Mouse (Mus musculus) embryonic facial prominence, embryonic 13.5 days (tissue): ENCODE results near the gene Nfatc2. TPM values are rescaled to one million over a fixed set of nuclear protein-coding genes. Genes with fewer than 3 reads are reported as not detected.

Source experiments
- ATAC-seq: fragments of 200-750 bp; cut with Nextera tagmentation; 2 replicates; pipeline ENCODE4 v1.8.0; 2017; ENCODE audit warnings: low read depth; ENCODE audit not compliant: insufficient number of reproducible peaks, insufficient read depth, low FRiP score, low TSS enrichment
- H3K27ac ChIP-seq: fragments of 300-500 bp; sonication (generic); 2 replicates; pipeline ENCODE4 v1.5.1; 2015; ENCODE audit warnings: moderate library complexity, mild to moderate bottlenecking, inconsistent platforms
- H3K27me3 ChIP-seq: fragments of 300-500 bp; sonication (generic); 2 replicates; pipeline ENCODE4 v1.6.1; 2015; ENCODE audit warnings: mild to moderate bottlenecking, inconsistent platforms
- H3K36me3 ChIP-seq: fragments of 300-500 bp; sonication (generic); 2 replicates; pipeline ENCODE4 v1.6.1; 2015; ENCODE audit warnings: mild to moderate bottlenecking, inconsistent platforms
- H3K4me1 ChIP-seq: fragments of 300-500 bp; sonication (generic); 2 replicates; pipeline ENCODE4 v1.6.1; 2015; ENCODE audit warnings: inconsistent platforms
- H3K4me2 ChIP-seq: fragments of 300-500 bp; sonication (generic); 2 replicates; pipeline ENCODE4 v1.6.1; 2015; ENCODE audit warnings: moderate library complexity, mild to moderate bottlenecking, inconsistent platforms
- H3K4me3 ChIP-seq: fragments of 300-500 bp; sonication (generic); 2 replicates; pipeline ENCODE4 v1.5.1; 2015; ENCODE audit warnings: mild to moderate bottlenecking, inconsistent platforms
- H3K9ac ChIP-seq: fragments of 300-500 bp; sonication (generic); 2 replicates; pipeline ENCODE4 v1.6.1; 2015; ENCODE audit warnings: mild to moderate bottlenecking, inconsistent platforms
- H3K9me3 ChIP-seq: fragments of 300-500 bp; sonication (generic); 2 replicates; pipeline ENCODE4 v1.6.1; 2016; ENCODE audit warnings: inconsistent platforms
- WGBS: fragments of 180-500 bp; shearing (Covaris S2); methylation state at CpG from one replicate; pipeline ENCODE4 v1.1.7; 2015; ENCODE audit warnings: mixed read lengths; 5-methylcytosine and 5-hydroxymethylcytosine counted together
- polyA plus RNA-seq: library from polyadenylated mRNA; unstranded; fragments of >200 nt; fragmentation: Nextera tagmentation; extraction: Ambion mirVana; gene quantifications from 2 replicates; pipeline ENCODE4 v1.2.1, GENCODE M21; 2015

The Nfatc2 gene
- polyA plus RNA-seq, 1 experiment from 2014 or later = 5.9 TPM

DNA sequence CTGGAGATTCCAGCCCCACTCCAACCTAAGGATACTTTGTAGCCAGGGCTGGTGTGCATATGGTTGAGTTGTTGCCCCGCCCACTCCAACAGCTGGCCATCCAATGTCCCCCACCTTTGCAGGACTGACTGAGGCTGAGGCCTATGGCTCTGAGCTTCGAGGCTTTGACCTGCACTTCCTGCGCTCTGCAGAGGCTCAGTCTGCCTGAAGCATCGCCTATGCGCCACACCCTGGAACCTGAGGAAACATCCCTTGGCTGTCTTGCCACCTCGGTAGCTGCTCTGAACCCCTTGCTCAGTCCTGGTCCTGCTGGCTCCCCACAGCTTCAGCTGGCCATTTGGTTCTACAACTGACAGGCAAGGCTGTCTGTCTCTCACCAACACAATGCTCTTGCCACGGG lies 24.1 kb downstream of the Nfatc2 start:
- H3K9me3 ChIP-seq = no peaks in the 10 kb centered on the region
- no peak for ATAC-seq
- peaks cover 72% of the 10 kb centered on the region for H3K4me1 ChIP-seq
- H3K4me3 ChIP-seq = no peak overlapping the region
- no peaks in the 10 kb centered on the region for H3K27me3 ChIP-seq
- no peak overlapping the region for H3K4me2 ChIP-seq
- peak overlapping the region; percentile 39; the same call in 1 of the 2 replicates for H3K27ac ChIP-seq
- no peaks in the 10 kb centered on the region for H3K36me3 ChIP-seq
- no peak overlapping the region for H3K9ac ChIP-seq
- WGBS = 65% methylated on average over 7 of the region's 7 CpGs

DNA sequence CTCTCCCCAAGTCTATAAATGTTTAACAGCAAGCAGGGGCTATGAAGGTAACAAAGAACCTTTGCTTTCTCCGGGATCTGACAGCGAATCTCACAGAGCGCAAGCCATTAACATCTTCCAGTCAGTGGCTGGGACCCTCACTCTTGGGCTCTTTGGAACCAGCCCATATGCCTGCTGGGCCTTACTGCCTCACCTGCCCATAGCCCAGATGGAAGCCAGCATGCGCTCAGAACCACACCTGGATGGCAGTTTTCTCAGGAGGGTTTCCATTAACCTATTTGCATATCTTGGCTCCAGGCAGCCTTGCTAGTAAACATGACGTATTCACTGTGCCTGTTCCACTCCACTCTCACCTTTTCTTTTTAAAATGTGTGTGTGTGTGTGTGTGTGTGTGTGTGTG lies 25.6 kb downstream of the Nfatc2 start:
- Histone ChIP-seq H3K9me3 (no peaks in the 10 kb centered on the region; the same call in 1 of the 2 replicates), H3K27ac (peak overlapping the region; percentile 13; the same call in 1 of the 2 replicates), H3K4me1 (peaks cover 60% of the 10 kb centered on the region), H3K4me3 (no peak overlapping the region), H3K4me2 (no peak overlapping the region), H3K36me3 (peaks cover 7% of the 10 kb centered on the region; the same call in 1 of the 2 replicates), H3K27me3 (no peaks in the 10 kb centered on the region), H3K9ac (no peak overlapping the region)
- WGBS = 73% methylated on average over 5 of the region's 5 CpGs
- ATAC-seq = no peak

DNA sequence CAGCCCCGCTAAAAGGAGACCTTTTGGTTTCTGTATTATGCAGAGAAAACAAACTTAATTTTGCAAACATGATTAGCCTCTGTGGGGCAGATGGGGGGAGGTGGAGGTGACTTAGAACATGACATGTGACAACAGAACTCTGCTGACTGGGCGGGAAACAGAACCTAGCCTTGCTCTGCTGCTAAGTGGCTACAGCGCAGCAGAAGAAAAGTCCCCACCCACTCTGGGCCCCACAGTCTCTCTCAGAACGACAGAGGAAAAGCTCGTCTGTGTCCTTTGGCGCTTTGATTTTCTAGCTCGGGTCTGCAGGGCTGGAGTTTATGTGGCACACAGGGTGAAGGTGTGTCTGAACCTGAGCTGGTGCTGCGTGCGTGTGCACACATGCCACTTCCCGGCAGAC lies 26.5 kb downstream of the Nfatc2 start:
- Histone ChIP-seq H3K9ac (no peak overlapping the region), H3K4me1 (peaks cover 51% of the 10 kb centered on the region)
- 49% methylated on average over 10 of the region's 10 CpGs for WGBS

GRCm38 (mm10) chr2:168573866-168574265 lies 27.6 kb downstream of the Nfatc2 start:
- no peaks in the 10 kb centered on the region for H3K27me3 ChIP-seq
- 77% methylated on average over 3 of the region's 3 CpGs for WGBS
- H3K9me3 ChIP-seq = no peaks in the 10 kb centered on the region; the same call in 1 of the 2 replicates
- H3K27ac ChIP-seq = no peak overlapping the region
- peaks cover 7% of the 10 kb centered on the region; the same call in 1 of the 2 replicates for H3K36me3 ChIP-seq
- H3K4me3 ChIP-seq = no peak overlapping the region
- no peak overlapping the region for H3K9ac ChIP-seq
- no peak for ATAC-seq
- H3K4me2 ChIP-seq = no peak overlapping the region
- H3K4me1 ChIP-seq = peaks cover 46% of the 10 kb centered on the region

More for the DNA sequence above, 26.5 kb downstream of the Nfatc2 start:
- H3K4me2 ChIP-seq = no peak overlapping the region
- no peaks in the 10 kb centered on the region; the same call in 1 of the 2 replicates for H3K9me3 ChIP-seq
- peaks cover 7% of the 10 kb centered on the region; the same call in 1 of the 2 replicates for H3K36me3 ChIP-seq
- H3K27me3 ChIP-seq = no peaks in the 10 kb centered on the region
- ATAC-seq = no peak
- H3K4me3 ChIP-seq = no peak overlapping the region
- 0 out of 2 replicates have a peak overlapping the region, but pooled peaks have one; percentile 18 for H3K27ac ChIP-seq

GRCm38 (mm10) chr2:168571241-168571640 lies 30.2 kb downstream of the Nfatc2 start:
- 93% methylated on average over 32 of the region's 32 CpGs for WGBS
- Histone ChIP-seq H3K4me3 (no peak overlapping the region), H3K36me3 (peaks cover 11% of the 10 kb centered on the region; the same call in 1 of the 2 replicates), H3K9me3 (no peaks in the 10 kb centered on the region; the same call in 1 of the 2 replicates), H3K4me1 (peaks cover 27% of the 10 kb centered on the region), H3K9ac (no peak overlapping the region), H3K27ac (no peak overlapping the region), H3K27me3 (no peaks in the 10 kb centered on the region), H3K4me2 (no peak overlapping the region)
- no peak for ATAC-seq

- Histone ChIP-seq H3K9me3 (no peaks in the 10 kb centered on the region), H3K27me3 (no peaks in the 10 kb centered on the region), H3K27ac (no peak overlapping the region), H3K36me3 (0 out of 2 replicates have a peak, but pooled peaks cover 4% of the 10 kb centered on the region), H3K9ac (no peak overlapping the region), H3K4me2 (no peak overlapping the region), H3K4me1 (peaks cover 36% of the 10 kb centered on the region), H3K4me3 (no peak overlapping the region)
- WGBS = 84% methylated on average over 19 of the region's 19 CpGs
- no peak for ATAC-seq
Measured at GRCm38 (mm10) chr2:168565538-168566253, 35.8 kb downstream of the Nfatc2 start.

DNA sequence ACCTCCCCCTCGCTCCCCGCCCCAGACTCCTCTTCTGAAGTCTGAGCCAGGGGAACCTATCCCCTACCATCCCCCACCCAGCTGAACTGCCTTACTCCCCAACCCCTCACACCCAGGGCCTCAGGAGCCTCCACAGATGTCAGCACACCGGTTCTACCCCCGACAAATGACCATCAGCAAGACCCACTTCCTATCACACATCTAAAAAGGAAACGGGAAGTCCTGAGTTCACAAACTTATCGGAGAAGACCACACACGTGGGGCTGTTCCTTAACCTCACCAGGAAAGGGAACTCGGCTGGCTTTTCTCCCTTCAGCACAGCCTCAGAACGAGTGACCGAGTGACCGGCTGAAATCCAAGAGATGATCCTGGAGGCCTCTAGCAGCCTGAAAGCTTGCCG lies 38.3 kb downstream of the Nfatc2 start:
- no peak overlapping the region for H3K27ac ChIP-seq
- no peaks in the 10 kb centered on the region for H3K27me3 ChIP-seq
- 0 out of 2 replicates have a peak, but pooled peaks cover 4% of the 10 kb centered on the region for H3K36me3 ChIP-seq
- no peaks in the 10 kb centered on the region for H3K9me3 ChIP-seq
- H3K4me3 ChIP-seq = no peak overlapping the region
- no peak overlapping the region for H3K4me2 ChIP-seq
- H3K4me1 ChIP-seq = peaks cover 36% of the 10 kb centered on the region
- ATAC-seq = no peak
- WGBS = 37% methylated on average over 12 of the region's 12 CpGs
- no peak overlapping the region for H3K9ac ChIP-seq

- no peaks in the 10 kb centered on the region for H3K36me3 ChIP-seq
- no peak overlapping the region for H3K9ac ChIP-seq
- H3K4me1 ChIP-seq = peaks cover 54% of the 10 kb centered on the region
- no peaks in the 10 kb centered on the region for H3K9me3 ChIP-seq
- 75% methylated on average over 8 of the region's 8 CpGs for WGBS
- no peak overlapping the region for H3K4me2 ChIP-seq
- peaks cover 7% of the 10 kb centered on the region; the same call in 1 of the 2 replicates for H3K27me3 ChIP-seq
- no peak overlapping the region for H3K4me3 ChIP-seq
- ATAC-seq = no peak
- no peak overlapping the region for H3K27ac ChIP-seq
Measured at GRCm38 (mm10) chr2:168557035-168557434, 44.4 kb downstream of the Nfatc2 start.

- H3K4me1 ChIP-seq = peaks cover 59% of the 10 kb centered on the region
- H3K27ac ChIP-seq = peak overlapping the region; percentile 68
- H3K4me3 ChIP-seq = no peak overlapping the region
- 30% methylated on average over 23 of the region's 23 CpGs for WGBS
- peak overlapping the region; percentile 31 for H3K4me2 ChIP-seq
- H3K27me3 ChIP-seq = peaks cover 7% of the 10 kb centered on the region; the same call in 1 of the 2 replicates
- peak overlapping the region; percentile 40; the same call in 1 of the 2 replicates for H3K9ac ChIP-seq
- H3K36me3 ChIP-seq = no peaks in the 10 kb centered on the region
- no peaks in the 10 kb centered on the region for H3K9me3 ChIP-seq
- no peak for ATAC-seq
Measured at GRCm38 (mm10) chr2:168555897-168556670, 45.4 kb downstream of the Nfatc2 start.

DNA sequence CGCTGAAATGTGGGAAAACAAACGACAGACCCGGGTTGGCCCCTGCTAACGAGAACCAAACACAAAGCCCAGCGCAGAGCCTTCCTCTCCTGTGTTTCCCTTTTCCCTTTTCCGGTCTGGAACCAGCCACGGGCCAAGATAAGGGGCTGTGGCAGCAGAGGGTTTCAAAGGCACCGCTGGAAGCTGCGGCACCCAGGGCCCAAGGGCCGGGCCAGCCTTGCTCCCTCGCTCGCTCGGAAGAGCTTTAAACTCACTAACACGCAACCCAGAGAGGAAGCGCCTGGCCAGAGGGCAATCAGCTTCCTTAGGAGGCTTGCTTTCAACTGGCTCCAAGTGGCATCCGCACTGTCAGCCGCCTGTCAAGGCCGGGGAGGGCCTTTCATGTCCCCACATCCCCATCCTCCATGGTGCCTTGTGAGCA lies 47.9 kb downstream of the Nfatc2 start:
- 24% methylated on average over 18 of the region's 18 CpGs for WGBS
- H3K9me3 ChIP-seq = no peaks in the 10 kb centered on the region
- H3K27me3 ChIP-seq = peaks cover 7% of the 10 kb centered on the region; the same call in 1 of the 2 replicates
- H3K36me3 ChIP-seq = no peaks in the 10 kb centered on the region
- H3K4me2 ChIP-seq = 0 out of 2 replicates have a peak overlapping the region, but pooled peaks have one; percentile 9
- peak overlapping the region; percentile 40 for H3K9ac ChIP-seq
- no peak overlapping the region for H3K4me3 ChIP-seq
- ATAC-seq = no peak
- H3K4me1 ChIP-seq = peaks cover 77% of the 10 kb centered on the region
- H3K27ac ChIP-seq = peak overlapping the region; percentile 39; the same call in 1 of the 2 replicates

DNA sequence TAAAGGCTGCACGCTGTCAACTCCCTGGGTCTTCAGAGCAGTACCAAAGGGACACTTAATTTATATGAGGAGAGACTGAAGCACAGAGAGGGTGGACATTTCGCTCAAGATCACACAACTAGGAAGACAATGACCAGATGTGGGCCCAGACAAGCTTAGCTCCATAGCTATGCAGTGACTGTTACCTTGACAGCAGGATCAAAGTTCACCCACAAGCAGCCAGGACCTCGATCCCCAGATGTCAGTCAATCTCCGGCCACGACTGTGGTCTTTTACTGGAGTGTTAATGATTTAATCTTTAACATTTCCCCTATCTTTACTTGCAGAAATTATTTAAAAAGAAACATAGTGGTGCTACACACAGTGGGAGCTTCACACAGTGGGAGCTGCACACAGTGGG lies 49.1 kb downstream of the Nfatc2 start:
- Histone ChIP-seq H3K4me3 (no peak overlapping the region), H3K27ac (peak overlapping the region; percentile 57), H3K27me3 (peaks cover 7% of the 10 kb centered on the region; the same call in 1 of the 2 replicates), H3K4me2 (peak overlapping the region; percentile 28; the same call in 1 of the 2 replicates), H3K36me3 (no peaks in the 10 kb centered on the region), H3K4me1 (peaks cover 87% of the 10 kb centered on the region), H3K9ac (0 out of 2 replicates have a peak overlapping the region, but pooled peaks have one; percentile 46), H3K9me3 (no peaks in the 10 kb centered on the region)
- ATAC-seq = no peak
- WGBS = 22% methylated on average over 5 of the region's 5 CpGs
